Mouse (Mus musculus): ENCODE data around the gene Ccdc96.

DNA sequence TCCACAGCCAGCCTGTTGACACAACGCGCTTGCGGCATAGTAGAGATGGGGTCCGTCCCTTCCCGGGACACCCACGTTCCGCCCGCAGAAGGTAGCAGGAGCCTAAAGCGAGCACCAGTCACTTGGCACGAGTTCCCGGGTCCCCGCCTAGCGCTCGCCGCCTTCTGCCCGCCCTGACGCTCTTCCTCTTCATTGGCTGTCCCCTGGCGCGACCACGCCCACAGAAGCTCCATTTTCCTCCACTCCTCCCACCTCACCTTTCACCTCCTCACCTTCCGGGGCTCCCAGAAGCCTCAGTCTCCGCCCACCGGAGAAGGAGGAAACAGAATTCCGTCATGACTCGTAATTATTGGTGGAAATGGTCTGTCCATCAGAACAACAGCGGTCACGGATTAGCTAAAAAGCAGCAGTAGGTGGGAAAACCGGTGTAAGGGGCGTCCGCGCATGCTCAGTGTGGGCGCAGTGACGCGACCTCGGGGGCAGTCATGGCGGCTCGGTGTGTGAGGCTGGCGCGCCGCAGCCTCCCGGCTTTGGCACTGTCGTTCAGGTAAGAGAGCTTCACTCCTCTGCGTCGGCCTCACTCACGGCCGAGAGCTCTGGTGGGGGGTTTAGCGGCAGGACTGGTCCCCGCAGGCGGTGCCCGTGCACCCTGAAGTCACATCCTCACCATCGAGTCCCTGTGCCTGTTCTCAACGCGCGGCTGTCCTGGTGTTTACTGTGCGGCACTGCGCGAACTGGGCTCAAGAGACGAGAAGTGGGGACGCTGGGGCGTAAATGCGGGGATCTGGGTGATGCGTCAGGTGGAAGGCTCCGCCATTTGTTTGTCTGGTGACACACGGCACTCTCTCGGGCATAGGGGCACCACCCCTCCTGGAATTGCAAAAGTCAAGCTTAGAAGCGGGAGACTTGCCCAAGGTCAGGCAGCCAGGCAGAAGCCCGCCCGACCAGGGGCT, 19.4 kb upstream of the Ccdc96 start, which contains the start of gene Grpel1:
- TF ChIP-seq CTCF (IDR thresholded peaks at IDR 0.05; ENCODE audit: control insufficient read depth, insufficient read depth, low read length): no peak
- TF ChIP-seq POLR2A (IDR thresholded peaks at IDR 0.05; ENCODE audit: borderline replicate concordance, control insufficient read depth, low read depth, low read length): peak; percentile 60; the same call in 1 of the 2 replicates

Data from bone marrow, adult 2 months (tissue).